Mouse (Mus musculus): ENCODE results near the gene Rnf38. TPM values are rescaled to one million over a fixed set of nuclear protein-coding genes. Genes with fewer than 3 reads are reported as not detected.

Rnf38 gene
- polyA plus RNA-seq, 1 experiment from 2014 or later: 55.1 TPM

- no peaks in the 10 kb centered on the region for H3K36me3 ChIP-seq (ENCODE audit: control insufficient read depth, insufficient read depth, low read length)
- H3K27ac ChIP-seq (ENCODE audit: low read depth, low read length): peak overlapping the region; percentile 100
- H3K27me3 ChIP-seq (ENCODE audit: control insufficient read depth, insufficient read depth, low read length): no peaks in the 10 kb centered on the region
- H3K9me3 ChIP-seq (ENCODE audit: control insufficient read depth, low read length): no peaks in the 10 kb centered on the region
- H3K9ac ChIP-seq (ENCODE audit: low read length): peak overlapping the region; percentile 96
- DNase-seq (ENCODE audit: low spot score): no peak
- peak overlapping the region; percentile 66 for H3K4me2 ChIP-seq (ENCODE audit: low read depth)
- no peak for ATAC-seq (ENCODE audit: insufficient read depth, low FRiP score, low TSS enrichment)
- peak overlapping the region; percentile 81 for H3K4me3 ChIP-seq (ENCODE audit: low read depth, low read length)
- H3K4me1 ChIP-seq (ENCODE audit: control insufficient read depth, insufficient read depth, low read length): peaks cover 15% of the 10 kb centered on the region; the same call in 1 of the 2 replicates
- WGBS: 6% methylated on average over 20 of the region's 20 CpGs
Observed at GRCm38 (mm10) chr4:44166702-44167396, 66.7 kb downstream of the Rnf38 start.

GRCm38 (mm10) chr4:44164621-44165020 lies 69.0 kb downstream of the Rnf38 start:
- Histone ChIP-seq H3K36me3 (ENCODE audit: control insufficient read depth, insufficient read depth, low read length) (no peaks in the 10 kb centered on the region), H3K27ac (ENCODE audit: low read depth, low read length) (no peak overlapping the region), H3K4me3 (ENCODE audit: low read depth, low read length) (no peak overlapping the region), H3K27me3 (ENCODE audit: control insufficient read depth, insufficient read depth, low read length) (no peaks in the 10 kb centered on the region), H3K4me2 (ENCODE audit: low read depth) (no peak overlapping the region; the same call in 1 of the 2 replicates), H3K9ac (ENCODE audit: low read length) (no peak overlapping the region), H3K4me1 (ENCODE audit: control insufficient read depth, insufficient read depth, low read length) (peaks cover 17% of the 10 kb centered on the region; the same call in 1 of the 2 replicates), H3K9me3 (ENCODE audit: control insufficient read depth, low read length) (no peaks in the 10 kb centered on the region)
- WGBS: 88% methylated on average over 5 of the region's 5 CpGs
- DNase-seq (ENCODE audit: low spot score): no peak
- ATAC-seq (ENCODE audit: insufficient read depth, low FRiP score, low TSS enrichment): no peak

GRCm38 (mm10) chr4:44163034-44163433 lies 70.6 kb downstream of the Rnf38 start:
- H3K4me1 ChIP-seq (ENCODE audit: control insufficient read depth, insufficient read depth, low read length): peaks cover 17% of the 10 kb centered on the region; the same call in 1 of the 2 replicates
- H3K4me2 ChIP-seq (ENCODE audit: low read depth): no peak overlapping the region
- no peak overlapping the region for H3K9ac ChIP-seq (ENCODE audit: low read length)
- H3K27ac ChIP-seq (ENCODE audit: low read depth, low read length): no peak overlapping the region
- no peaks in the 10 kb centered on the region for H3K27me3 ChIP-seq (ENCODE audit: control insufficient read depth, insufficient read depth, low read length)
- ATAC-seq (ENCODE audit: insufficient read depth, low FRiP score, low TSS enrichment) (no peak), DNase-seq (ENCODE audit: low spot score) (no peak)
- no peak overlapping the region for H3K4me3 ChIP-seq (ENCODE audit: low read depth, low read length)
- no peaks in the 10 kb centered on the region for H3K9me3 ChIP-seq (ENCODE audit: control insufficient read depth, low read length)
- no peaks in the 10 kb centered on the region; the same call in 1 of the 2 replicates for H3K36me3 ChIP-seq (ENCODE audit: control insufficient read depth, insufficient read depth, low read length)
- WGBS: 83% methylated on average over 2 of the region's 2 CpGs

- no peaks in the 10 kb centered on the region for H3K27me3 ChIP-seq (ENCODE audit: control insufficient read depth, insufficient read depth, low read length)
- H3K27ac ChIP-seq (ENCODE audit: low read depth, low read length): no peak overlapping the region
- DNase-seq (ENCODE audit: low spot score): no peak
- no peak overlapping the region for H3K9ac ChIP-seq (ENCODE audit: low read length)
- H3K9me3 ChIP-seq (ENCODE audit: control insufficient read depth, low read length): no peaks in the 10 kb centered on the region
- H3K4me3 ChIP-seq (ENCODE audit: low read depth, low read length): no peak overlapping the region
- 66% methylated on average over 13 of the region's 13 CpGs for WGBS
- no peak for ATAC-seq (ENCODE audit: insufficient read depth, low FRiP score, low TSS enrichment)
- H3K4me2 ChIP-seq (ENCODE audit: low read depth): no peak overlapping the region
- peaks cover 15% of the 10 kb centered on the region; the same call in 1 of the 2 replicates for H3K4me1 ChIP-seq (ENCODE audit: control insufficient read depth, insufficient read depth, low read length)
- H3K36me3 ChIP-seq (ENCODE audit: control insufficient read depth, insufficient read depth, low read length): no peaks in the 10 kb centered on the region; the same call in 1 of the 2 replicates
Observed at GRCm38 (mm10) chr4:44160990-44161689, 72.4 kb downstream of the Rnf38 start.

GRCm38 (mm10) chr4:44159839-44160238 lies 73.8 kb downstream of the Rnf38 start:
- no peaks in the 10 kb centered on the region for H3K27me3 ChIP-seq (ENCODE audit: control insufficient read depth, insufficient read depth, low read length)
- H3K4me3 ChIP-seq (ENCODE audit: low read depth, low read length): no peak overlapping the region
- H3K36me3 ChIP-seq (ENCODE audit: control insufficient read depth, insufficient read depth, low read length): no peaks in the 10 kb centered on the region; the same call in 1 of the 2 replicates
- 85% methylated on average over 8 of the region's 8 CpGs for WGBS
- H3K9me3 ChIP-seq (ENCODE audit: control insufficient read depth, low read length): no peaks in the 10 kb centered on the region
- ATAC-seq (ENCODE audit: insufficient read depth, low FRiP score, low TSS enrichment) (no peak), DNase-seq (ENCODE audit: low spot score) (no peak)
- no peak overlapping the region for H3K4me2 ChIP-seq (ENCODE audit: low read depth)
- no peak overlapping the region for H3K9ac ChIP-seq (ENCODE audit: low read length)
- peaks cover 7% of the 10 kb centered on the region; the same call in 1 of the 2 replicates for H3K4me1 ChIP-seq (ENCODE audit: control insufficient read depth, insufficient read depth, low read length)
- no peak overlapping the region for H3K27ac ChIP-seq (ENCODE audit: low read depth, low read length)

- H3K9me3 ChIP-seq (ENCODE audit: control insufficient read depth, low read length): no peaks in the 10 kb centered on the region
- no peak overlapping the region for H3K27ac ChIP-seq (ENCODE audit: low read depth, low read length)
- H3K9ac ChIP-seq (ENCODE audit: low read length): no peak overlapping the region
- H3K36me3 ChIP-seq (ENCODE audit: control insufficient read depth, insufficient read depth, low read length): no peaks in the 10 kb centered on the region; the same call in 1 of the 2 replicates
- no peaks in the 10 kb centered on the region for H3K27me3 ChIP-seq (ENCODE audit: control insufficient read depth, insufficient read depth, low read length)
- no peak for ATAC-seq (ENCODE audit: insufficient read depth, low FRiP score, low TSS enrichment)
- H3K4me1 ChIP-seq (ENCODE audit: control insufficient read depth, insufficient read depth, low read length): 0 out of 2 replicates have a peak, but pooled peaks cover 3% of the 10 kb centered on the region
- no peak overlapping the region for H3K4me3 ChIP-seq (ENCODE audit: low read depth, low read length)
- no peak overlapping the region for H3K4me2 ChIP-seq (ENCODE audit: low read depth)
- no peak for DNase-seq (ENCODE audit: low spot score)
- WGBS: 71% methylated on average over 6 of the region's 6 CpGs
Observed at GRCm38 (mm10) chr4:44156481-44156880, 77.1 kb downstream of the Rnf38 start.

- WGBS: 92% methylated on average over 4 of the region's 4 CpGs
- Histone ChIP-seq H3K4me2 (ENCODE audit: low read depth) (no peak overlapping the region), H3K27me3 (ENCODE audit: control insufficient read depth, insufficient read depth, low read length) (no peaks in the 10 kb centered on the region), H3K9ac (ENCODE audit: low read length) (no peak overlapping the region), H3K4me1 (ENCODE audit: control insufficient read depth, insufficient read depth, low read length) (no peaks in the 10 kb centered on the region), H3K9me3 (ENCODE audit: control insufficient read depth, low read length) (no peaks in the 10 kb centered on the region), H3K27ac (ENCODE audit: low read depth, low read length) (no peak overlapping the region), H3K4me3 (ENCODE audit: low read depth, low read length) (no peak overlapping the region), H3K36me3 (ENCODE audit: control insufficient read depth, insufficient read depth, low read length) (no peaks in the 10 kb centered on the region; the same call in 1 of the 2 replicates)
- no peak for ATAC-seq (ENCODE audit: insufficient read depth, low FRiP score, low TSS enrichment)
- no peak for DNase-seq (ENCODE audit: low spot score)
Observed at GRCm38 (mm10) chr4:44154884-44155283, 78.7 kb downstream of the Rnf38 start.

GRCm38 (mm10) chr4:44152904-44153303 lies 80.7 kb downstream of the Rnf38 start:
- H3K27me3 ChIP-seq (ENCODE audit: control insufficient read depth, insufficient read depth, low read length): no peaks in the 10 kb centered on the region
- H3K36me3 ChIP-seq (ENCODE audit: control insufficient read depth, insufficient read depth, low read length): no peaks in the 10 kb centered on the region
- no peak for ATAC-seq (ENCODE audit: insufficient read depth, low FRiP score, low TSS enrichment)
- DNase-seq (ENCODE audit: low spot score): no peak
- H3K4me3 ChIP-seq (ENCODE audit: low read depth, low read length): no peak overlapping the region
- no peaks in the 10 kb centered on the region for H3K4me1 ChIP-seq (ENCODE audit: control insufficient read depth, insufficient read depth, low read length)
- no peak overlapping the region for H3K27ac ChIP-seq (ENCODE audit: low read depth, low read length)
- H3K4me2 ChIP-seq (ENCODE audit: low read depth): no peak overlapping the region
- WGBS: 86% methylated on average over 4 of the region's 4 CpGs
- no peak overlapping the region for H3K9ac ChIP-seq (ENCODE audit: low read length)
- H3K9me3 ChIP-seq (ENCODE audit: control insufficient read depth, low read length): no peaks in the 10 kb centered on the region

Data from neural tube, embryonic 11.5 days (tissue).